Mouse (Mus musculus): ENCODE measurements around the gene Npc2.

GRCm38 (mm10) chr12:84726986-84727385, 46.0 kb downstream of the Npc2 start:
- TF ChIP-seq CTCF (IDR thresholded peaks at IDR 0.05; ENCODE audit: extremely low read depth, insufficient read length, insufficient replicate concordance, low read depth, low read length) (no peak), POLR2A (IDR thresholded peaks at IDR 0.05; ENCODE audit: low read depth, low read length) (no peak)

Measured in small intestine, adult 2 months (tissue).